Mouse (Mus musculus): ENCODE measurements around the gene Irx4.

Gene Irx4

DNA sequence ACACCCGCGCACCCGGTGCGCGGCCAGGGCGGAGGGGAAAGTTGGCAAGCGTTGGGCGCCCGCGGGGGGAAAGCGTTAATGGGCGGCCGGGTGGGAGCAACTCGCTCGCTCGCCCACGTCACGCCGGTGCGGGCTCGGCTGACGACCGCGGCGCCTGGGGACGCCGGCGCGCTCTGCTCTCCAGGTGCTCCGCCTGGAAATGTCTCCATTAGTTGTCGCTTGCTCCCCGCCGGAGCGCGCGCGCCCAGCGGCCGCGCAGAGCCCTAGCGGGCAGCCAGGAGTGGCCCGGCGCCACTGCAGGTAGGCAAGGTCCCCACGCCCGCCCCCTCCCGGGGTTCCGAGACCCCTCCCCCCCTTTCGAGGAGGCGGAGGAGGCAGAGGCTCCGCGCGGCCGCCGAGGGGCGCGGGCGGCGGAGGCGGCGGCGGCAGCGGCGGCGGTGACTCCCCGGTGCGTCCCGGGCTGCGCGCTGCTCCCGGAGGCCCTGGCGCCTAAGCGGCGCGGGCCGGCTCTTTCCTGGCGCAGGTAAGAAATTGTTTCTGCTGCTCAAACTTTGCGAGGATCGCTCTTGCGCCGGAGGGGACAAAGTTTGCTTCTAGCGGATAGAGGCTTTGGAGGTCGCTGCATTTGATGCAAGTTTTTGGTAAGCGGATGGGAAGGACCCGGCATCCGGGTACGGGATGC lies at the start of gene Irx4:
Irx4 (plus strand) TSS at position 126 of the 682 bp plus-strand sequence.
- DNase-seq = no peak

DNA sequence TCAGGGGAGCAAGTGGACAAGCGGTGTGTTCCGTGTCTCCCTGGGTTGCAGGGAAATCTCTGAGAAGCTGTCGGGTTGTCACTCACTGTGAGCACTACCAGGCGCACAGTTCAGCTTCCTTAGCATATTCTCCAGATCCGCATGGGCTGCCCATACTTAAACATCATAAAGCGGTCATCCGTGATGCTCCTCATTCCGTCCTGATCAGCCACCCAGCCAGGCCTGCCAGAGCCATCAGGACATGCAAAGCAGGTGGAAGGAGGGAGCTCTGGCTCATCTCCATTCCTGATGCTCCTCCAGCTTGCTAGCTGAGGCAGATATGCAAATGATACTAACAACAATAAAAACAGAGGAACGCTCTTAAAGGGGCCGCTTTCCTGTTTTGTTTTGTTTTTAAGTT lies 46.0 kb upstream of the Irx4 start:
- DNase-seq = no peak

DNA sequence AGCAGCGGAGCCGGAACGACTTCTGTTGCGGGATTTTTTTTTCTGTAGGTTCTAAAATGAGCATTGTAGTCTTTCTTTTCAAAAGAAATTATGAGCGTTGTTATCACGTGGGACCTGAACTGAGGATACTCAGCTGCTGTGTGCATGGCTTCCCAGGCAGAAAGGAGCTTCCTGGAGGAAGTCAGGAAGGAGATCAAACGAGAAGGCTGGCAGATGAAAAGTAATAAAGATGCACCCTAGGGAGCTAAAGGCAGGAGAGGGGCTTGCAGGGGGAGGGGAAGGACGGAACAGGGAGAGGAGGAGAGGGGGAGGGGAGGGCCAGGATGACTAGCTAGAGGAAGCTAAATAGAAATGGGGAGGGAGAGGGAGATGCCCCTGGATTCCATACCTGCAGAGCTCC lies 23.8 kb upstream of the Irx4 start:
- no peak for DNase-seq

DNA sequence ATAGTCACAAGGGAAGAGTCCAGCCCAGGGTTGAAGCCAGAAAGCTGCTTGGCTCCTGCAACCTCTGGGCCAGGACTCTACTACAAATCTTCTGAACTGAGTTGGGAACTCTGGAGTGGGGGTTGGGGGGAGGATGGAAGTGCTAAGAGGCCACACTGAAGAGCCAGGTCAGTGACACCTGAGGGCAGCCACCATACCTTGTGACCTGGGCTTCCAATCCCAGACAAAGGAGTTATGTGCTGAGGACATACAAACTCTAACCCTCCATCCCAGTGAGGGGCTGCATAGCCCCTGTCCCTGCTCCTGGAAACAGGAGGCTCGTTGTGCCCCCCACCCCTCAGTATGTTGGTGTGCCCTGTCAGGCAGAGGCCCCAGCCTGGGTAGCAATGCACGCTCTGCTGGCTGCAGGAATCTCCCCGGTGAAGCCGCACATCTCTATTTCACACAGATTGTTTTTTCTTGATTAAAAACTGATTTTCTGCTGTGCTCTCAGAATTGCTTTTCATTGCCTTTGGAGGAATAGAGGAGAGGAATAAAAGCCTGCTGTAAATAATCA lies 21.0 kb upstream of the Irx4 start:
- no peak for DNase-seq

DNA sequence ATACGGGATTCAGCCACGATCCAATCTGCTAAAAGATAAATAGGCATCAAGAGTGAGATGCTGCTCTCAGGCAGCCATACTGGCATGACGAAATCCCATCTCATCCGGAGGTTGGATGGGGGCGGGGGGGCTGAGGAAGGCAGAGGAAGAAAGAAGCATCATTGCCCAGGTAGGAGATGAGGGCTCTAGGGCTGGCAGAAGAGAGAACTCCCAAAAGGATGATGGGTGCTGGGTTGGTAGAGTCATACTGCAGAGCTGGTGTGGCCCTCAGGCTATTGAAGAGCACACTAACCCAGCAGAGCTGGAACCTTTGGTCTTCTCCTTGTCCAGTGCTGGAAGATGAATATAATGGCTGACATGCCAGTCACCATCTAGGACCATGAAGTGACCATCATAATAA lies 17.7 kb upstream of the Irx4 start:
- no peak for DNase-seq

DNA sequence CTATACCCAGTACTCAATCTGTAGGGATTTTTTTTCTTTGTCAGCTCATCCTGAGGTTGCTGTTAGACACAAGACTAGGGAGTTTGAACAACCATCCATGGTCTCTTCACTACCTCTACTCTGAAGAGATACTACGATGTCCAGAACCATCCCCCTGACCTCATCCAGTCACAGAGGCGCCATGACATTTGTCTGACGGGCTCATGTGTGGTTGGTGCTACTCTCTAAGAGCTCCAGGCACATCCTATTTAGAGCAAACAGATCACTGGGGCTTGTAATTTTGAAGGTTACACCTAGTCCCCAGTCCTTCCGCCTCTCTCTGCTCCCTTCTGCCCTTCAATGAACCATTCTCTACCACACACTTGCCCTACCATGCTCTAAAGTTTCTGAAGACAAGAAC lies 13.3 kb upstream of the Irx4 start:
- DNase-seq = no peak

DNA sequence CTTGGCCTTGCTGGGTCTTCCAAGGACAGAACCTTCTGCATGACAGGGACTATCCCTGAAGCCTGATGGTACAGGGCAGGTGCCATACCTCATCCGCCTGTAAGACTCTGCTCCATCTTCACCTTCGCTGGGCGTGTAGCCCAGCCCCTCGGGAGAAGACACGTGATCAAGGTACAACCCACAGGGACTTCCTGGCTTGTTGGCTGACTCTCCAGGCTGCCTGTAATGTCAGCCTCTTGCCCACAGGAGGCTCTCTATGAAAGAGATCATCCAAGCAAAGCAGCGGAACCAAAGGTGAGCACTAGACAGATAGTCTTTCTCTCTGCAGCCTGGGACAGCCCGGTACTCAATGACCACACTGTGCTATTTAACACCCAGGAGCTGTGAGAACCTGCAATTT lies 9.1 kb upstream of the Irx4 start:
- DNase-seq = no peak

DNA sequence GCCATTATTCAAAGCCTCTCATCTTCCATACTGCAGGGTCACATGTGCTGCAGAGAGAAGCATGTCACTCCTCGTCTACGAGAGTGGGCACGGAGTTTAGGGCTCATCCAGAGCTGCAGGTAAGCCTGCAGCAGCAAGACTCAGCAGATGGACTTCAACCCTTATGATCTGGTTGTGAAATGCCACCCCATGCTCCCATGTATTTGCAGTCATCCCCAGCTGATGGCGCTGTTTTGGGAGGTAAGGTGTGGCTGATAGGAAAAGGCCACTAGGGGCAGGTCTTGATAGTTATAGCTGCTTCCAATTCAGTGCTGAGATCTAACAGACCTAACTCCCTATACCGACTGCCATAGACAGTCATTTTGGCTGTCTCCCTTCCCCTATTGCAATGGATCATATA lies 8.3 kb upstream of the Irx4 start:
- no peak for DNase-seq

DNA sequence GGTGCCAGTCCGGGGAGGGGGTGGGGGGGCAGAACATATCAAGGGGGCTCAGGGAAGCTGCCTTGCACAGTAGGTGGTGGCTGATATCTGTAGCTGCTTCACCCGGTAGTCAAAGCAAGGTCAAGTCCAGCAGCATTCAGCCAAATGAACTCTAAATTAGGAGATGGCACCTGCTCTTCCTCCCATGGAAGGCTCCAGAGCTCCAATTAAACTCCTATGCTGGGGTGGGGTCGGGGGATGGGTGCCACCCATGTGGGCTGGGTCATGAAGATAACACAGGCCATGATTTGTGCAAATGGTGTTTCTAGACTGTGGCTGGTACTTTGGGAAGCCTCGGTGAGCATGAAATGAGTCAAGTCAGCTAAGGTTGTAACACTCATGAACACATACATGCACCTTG lies 1.9 kb upstream of the Irx4 start:
- DNase-seq = no peak

DNA sequence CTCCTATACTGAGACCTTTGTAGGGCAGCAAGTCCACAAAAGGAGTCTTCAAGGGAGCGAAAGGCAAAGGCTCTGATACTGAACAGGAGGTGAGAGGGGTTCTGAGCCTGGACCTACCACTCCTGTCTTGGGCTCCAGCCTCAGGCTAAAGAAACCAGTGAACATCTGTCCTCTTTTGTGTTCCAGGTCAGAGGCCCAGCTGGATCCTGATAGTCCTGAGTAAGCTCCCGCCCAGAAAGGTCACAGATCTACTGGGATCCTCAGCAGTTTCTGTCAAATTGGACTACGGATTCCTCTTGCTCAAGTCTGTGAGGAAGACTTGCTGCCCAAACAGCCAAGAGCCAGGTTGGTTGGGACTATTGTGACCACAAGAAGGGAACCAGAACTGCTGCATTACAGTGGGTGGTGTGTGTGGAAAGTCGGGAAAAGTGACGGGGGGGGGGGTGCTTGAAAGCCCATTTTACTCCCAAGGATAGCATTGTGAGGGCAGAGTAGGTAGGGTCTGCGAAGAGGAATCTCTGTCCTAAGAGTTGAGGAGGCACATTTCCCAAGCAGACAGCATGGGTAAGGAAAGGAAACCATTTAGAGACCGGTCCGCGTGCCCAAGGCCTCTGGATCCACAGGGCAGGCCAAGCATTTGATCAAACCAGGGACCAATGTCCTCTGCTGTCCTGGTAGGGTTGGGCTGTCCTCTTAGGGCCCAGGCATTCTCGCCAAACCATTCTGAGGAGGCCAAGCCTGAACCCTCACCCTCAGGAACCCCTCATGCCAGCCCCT lies 514 bp upstream of the Irx4 start:
- DNase-seq = no peak

DNA sequence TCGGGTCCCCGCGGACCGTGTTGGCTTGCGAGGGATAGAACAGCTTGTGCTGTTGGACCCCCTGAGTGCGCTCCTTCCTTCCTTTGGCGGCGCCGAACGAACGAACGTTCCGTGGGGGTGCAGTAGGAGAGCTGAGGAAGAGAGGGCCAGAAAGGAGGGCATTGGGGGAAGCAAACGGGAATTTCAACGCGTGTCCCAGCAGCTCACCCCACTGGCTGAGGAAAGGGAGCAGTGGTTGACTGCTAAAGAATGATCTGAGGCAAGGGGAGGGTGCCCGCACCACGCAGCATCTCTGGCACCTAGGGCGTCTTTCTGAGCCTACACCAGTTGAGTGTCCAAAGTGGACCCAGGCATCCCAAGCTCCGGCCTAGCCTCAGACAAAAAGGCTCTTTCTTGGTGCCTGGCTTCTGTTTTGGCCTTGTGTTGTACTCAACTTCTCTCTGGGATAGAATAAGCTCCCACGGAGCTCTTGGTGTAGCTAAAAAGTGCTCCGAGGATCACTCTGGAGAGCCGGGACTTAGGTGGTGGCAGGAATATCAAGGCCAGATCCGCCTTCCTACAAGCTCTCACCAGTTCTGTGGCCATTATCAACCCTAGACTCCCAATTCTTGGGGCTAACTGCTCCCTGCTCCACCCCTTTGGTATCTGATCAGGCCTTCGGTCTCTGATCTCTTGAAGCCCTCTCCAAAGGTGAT lies 904 bp downstream of the Irx4 start:
- DNase-seq = no peak

DNA sequence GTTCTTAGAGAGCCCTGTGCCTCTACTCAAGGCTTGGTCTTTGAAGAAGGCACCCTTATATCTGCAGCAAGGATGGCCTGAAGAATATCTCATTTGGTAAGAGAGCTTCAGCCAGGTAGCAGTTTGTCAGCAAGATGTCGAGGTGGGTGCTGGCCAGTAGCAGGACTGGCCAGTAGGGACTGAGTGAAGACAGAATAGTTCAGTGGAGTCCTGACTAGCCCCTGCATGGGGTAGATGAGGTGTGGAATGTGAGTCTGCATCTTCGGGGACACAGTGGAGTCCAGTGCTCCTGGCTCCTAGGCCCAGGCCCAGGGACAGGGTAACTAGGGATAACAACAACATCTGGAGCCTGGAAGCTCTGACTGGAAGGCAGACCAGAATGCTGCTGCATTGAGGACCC lies 1.6 kb downstream of the Irx4 start:
- DNase-seq = no peak

DNA sequence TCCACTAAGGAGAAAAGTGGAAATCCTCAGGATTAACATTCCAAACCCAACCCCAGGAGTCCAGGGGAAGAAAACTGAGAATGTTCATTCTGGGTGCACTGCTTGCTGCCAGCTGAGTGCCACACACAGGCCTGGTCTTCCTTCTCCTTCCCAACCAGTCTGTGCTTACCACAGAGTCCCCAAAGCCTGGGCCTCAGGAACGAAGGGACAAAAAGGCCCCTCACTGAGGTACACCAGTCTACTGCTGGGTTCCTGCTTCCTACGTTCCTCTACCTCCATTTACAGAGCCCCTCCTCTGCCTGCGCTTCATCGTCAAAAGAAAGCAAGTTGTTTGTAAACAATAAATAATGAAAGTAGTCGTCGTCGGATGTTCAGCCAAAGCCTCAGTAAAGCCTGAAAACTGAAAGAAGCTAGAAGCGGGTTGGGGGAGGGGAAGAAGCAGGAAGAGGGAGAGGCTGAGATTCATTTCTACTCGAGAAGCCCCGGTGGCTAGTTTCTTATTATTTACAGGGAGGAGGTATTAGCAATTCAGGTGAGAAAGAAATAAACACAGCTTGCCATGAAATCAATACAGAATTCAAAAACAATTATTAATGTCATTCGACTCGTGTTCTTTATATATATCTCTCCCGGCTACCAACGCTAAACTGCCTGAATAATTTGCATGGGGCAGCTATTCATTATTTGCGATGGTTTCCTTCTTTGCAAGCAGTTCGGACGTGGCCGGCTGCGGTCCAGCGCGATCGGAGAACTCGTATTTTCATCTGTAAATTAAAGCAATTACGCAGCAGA lies 2.3 kb downstream of the Irx4 start:
- no peak for DNase-seq

DNA sequence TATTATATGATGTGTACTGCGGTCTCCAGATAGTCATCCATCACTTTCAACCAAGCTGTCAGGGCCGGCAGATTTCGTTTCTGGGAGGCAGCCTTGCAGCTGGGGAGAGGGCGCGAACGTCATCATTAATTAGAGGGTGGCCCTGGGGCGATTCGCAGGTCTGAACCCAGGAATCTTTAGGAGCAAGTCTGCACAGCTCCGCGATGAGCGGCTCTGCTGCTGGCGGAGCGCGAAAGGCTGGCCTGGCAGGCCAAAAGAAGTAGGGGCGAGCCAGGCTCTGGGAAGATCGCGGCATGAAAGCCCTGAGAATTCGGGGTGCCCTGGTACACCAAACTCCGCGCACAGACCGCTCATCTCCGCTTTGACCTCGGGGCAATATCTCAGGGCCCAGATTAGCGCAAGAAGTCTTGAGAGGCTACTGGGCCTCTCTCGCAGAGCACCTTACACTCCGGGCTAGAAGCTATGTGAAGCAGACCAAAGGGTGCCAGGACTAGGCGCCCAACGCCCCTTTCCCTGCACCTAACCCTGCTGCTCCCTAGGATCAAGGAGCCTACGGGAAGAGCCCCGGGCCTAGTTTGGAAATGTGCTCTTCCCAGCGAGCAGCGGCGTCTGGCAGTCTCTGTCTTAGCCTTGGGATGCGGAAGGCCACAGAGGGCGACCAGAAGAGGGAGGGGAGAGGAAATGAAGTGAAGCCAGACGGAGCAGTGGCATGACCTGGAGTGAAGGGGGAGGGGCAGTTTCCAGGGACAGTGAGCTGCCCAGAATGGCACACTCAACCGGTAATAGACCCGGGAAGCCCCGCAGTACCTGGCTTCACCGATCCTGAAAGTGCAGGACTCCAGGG lies 3.1 kb downstream of the Irx4 start:
- DNase-seq = no peak

DNA sequence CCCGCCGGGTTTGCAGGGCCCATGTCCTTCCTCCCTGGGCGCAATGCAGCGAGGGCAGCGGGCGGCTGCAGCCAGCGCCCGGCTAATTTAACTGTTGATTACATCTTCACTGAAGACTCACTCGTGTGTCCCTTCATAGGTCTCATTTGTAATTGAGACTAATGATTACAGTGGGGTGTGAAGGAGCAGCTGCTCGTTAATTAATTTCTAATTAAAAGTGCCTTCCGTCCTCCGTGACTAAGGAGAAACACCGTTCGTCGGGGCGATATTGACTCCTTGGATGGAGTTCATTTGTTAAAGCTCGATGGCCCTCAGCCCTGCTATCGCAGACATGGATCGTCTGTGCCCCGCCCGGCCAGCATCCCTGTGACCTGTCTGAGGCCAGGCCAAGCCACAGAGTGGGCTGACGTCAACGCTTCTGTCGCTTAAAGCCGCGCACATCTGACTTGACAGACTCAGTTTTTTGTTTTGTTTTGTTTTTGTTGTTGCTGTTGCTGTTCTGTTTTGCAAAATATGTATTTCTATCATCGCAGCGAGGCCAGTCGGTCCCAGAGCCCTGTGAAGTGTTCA lies 4.0 kb downstream of the Irx4 start:
- no peak for DNase-seq

DNA sequence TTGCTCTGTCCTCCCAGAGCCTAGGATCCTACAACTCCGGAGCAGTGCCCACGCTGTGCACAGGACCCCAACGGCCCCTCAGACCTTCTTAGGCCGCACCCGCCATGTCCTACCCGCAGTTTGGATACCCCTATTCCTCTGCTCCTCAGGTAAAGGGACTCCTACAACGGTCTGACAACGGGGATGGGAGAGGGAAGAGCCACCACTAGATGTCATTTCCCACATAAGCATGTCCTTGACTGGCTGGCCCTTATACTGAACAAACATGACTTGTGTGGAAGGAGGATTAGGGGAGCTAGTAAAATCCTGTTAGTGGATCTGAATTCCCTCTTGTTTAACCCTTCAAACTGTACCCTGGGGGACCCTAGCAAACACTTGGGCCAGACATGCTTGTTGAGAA lies 4.6 kb downstream of the Irx4 start:
- no peak for DNase-seq

DNA sequence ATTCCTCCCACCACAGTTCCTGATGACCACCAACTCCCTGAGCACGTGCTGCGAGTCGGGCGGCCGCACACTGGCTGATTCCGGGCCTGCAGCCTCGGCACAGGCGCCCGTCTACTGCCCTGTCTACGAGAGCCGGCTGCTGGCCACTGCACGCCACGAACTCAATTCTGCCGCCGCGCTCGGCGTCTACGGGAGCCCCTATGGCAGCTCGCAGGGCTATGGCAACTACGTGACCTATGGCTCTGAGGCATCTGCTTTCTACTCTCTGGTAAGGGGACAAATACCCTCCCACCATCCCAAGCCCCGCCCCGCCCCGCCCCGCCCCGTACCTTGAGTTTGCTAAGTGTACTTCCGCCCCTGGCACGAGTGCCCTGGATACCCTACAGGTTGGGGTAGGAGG lies 5.2 kb downstream of the Irx4 start:
- no peak for DNase-seq

DNA sequence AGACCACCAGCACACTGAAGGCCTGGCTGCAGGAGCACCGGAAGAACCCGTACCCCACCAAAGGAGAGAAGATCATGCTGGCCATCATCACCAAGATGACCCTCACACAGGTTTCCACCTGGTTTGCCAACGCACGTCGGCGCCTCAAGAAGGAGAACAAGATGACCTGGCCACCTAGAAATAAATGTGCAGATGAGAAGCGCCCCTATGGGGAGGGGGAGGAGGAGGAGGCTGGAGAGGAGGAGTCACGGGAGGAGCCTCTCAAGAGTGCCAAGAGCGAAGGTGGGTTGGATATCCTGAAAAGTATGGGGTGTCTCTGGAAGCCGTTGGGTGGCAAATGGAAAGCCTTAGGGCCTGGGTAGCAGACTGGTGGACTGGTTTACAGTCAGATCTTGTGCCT lies 7.3 kb downstream of the Irx4 start:
- no peak for DNase-seq

DNA sequence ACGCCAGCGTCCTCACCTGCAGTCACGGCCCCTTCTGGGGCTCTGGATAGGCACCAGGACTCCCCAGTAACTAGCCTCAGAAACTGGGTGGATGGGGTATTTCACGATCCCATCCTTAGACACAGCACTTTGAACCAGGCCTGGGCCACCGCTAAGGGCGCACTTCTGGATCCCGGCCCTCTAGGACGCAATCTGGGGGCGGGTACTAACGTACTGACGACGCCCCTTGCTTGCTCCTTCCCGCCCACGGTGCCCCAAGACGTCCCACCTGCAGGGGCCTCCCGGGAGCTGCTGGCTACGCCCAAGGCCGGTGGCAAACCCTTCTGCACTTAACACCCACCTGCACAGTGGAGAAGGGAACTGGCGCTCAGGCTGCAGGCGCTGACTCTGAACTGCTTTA lies 8.4 kb downstream of the Irx4 start:
- DNase-seq = no peak

DNA sequence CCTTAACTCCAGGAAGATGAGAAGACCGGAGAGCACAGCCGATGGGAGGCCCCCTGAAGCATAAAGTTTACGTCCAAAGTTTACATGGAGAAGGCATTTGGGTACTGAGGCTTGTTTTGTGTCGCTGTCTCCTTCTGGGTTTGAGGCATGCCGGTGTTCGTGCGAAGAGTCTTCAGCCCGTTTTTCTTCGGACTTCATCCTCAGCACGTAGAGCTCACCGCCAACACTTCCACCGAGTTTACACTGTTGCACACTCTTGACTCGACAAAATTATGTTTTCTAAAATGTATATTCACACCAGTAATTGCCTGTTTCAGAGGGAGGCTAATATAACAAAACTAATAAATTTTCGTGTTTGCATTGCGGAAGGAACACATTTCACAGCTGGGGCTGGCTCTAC lies 9.0 kb downstream of the Irx4 start:
- DNase-seq = no peak

DNA sequence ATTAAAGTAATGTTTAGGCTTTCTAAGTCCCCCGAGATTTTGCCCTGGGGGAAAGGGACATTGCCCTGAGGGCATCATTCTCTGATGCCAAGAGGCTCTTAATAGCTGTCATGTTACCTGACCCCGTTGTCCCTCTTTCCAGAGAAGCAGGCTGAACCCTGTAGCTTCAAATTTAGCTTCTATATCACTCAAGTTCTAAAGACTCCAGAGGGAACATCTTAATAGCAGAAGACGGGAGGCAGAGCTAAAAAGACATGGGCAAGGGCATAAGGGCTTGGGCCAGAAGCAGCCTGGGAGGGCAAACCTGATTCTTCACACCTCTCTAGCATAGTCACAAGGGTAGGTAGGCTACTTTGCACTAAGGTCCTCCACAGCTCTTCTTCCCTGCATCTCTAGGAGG lies 9.6 kb downstream of the Irx4 start:
- DNase-seq = no peak

Measured in lung, adult 18-20 months (tissue).